Mouse (Mus musculus) limb, embryonic 14.5 days (tissue): ENCODE data around the gene Csf2rb. TPM values are rescaled to one million over a fixed set of nuclear protein-coding genes. Genes with fewer than 3 reads are reported as not detected.

Experiments used
- ATAC-seq: fragments of 200-750 bp; cut with Nextera tagmentation; 2 replicates; pipeline ENCODE4 v1.8.0; 2017; ENCODE audit warnings: low read depth, moderate number of reproducible peaks, moderate TSS enrichment; ENCODE audit not compliant: low FRiP score
- DNase-seq: peaks from one replicate; pipeline ENCODE4 v3.0.0-alpha.2; 2015; ENCODE audit warnings: low spot score
- H3K27ac ChIP-seq: fragments of 300-500 bp; sonication (generic); replicated peaks from 2 replicates; pipeline ENCODE4 v1.5.1; 2014; ENCODE audit warnings: low read depth, mild to moderate bottlenecking, low read length, moderate library complexity, mixed read lengths
- H3K27me3 ChIP-seq: fragments of 300-500 bp; sonication (generic); 2 replicates; pipeline ENCODE4 v1.6.1; 2014; ENCODE audit warnings: low read length, mixed read lengths; ENCODE audit not compliant: control insufficient read depth, insufficient read depth
- H3K36me3 ChIP-seq: fragments of 300-500 bp; sonication (generic); 2 replicates; pipeline ENCODE4 v1.6.1; 2014; ENCODE audit warnings: mild to moderate bottlenecking, low read length, moderate library complexity, mixed read lengths; ENCODE audit not compliant: control insufficient read depth, insufficient read depth
- H3K4me1 ChIP-seq: fragments of 300-500 bp; sonication (generic); 2 replicates; pipeline ENCODE4 v1.6.1; 2014; ENCODE audit warnings: antibody characterized with exemption, low read length, mixed read lengths; ENCODE audit not compliant: control insufficient read depth, insufficient read depth
- H3K4me2 ChIP-seq: fragments of 300-500 bp; sonication (generic); replicated peaks from 2 replicates; pipeline ENCODE4 v1.6.1; 2014; ENCODE audit warnings: low read depth, mild to moderate bottlenecking, low read length, moderate library complexity; ENCODE audit not compliant: severe bottlenecking
- H3K4me3 ChIP-seq: fragments of 300-500 bp; sonication (generic); replicated peaks from 2 replicates; pipeline ENCODE4 v1.5.1; 2014; ENCODE audit warnings: low read length
- H3K9ac ChIP-seq: fragments of 300-500 bp; sonication (generic); 2 replicates; pipeline ENCODE4 v1.6.1; 2014; ENCODE audit warnings: mild to moderate bottlenecking, low read depth, low read length, moderate library complexity; ENCODE audit not compliant: severe bottlenecking
- H3K9me3 ChIP-seq: fragments of 300-500 bp; sonication (generic); 2 replicates; pipeline ENCODE4 v1.6.1; 2016; ENCODE audit warnings: low read length; ENCODE audit not compliant: control insufficient read depth
- POLR2A ChIP-seq: fragments of 200-500 bp; IDR thresholded peaks from 2 replicates; pipeline ENCODE4 v1.8.0; 2012; ENCODE audit warnings: inconsistent platforms, mild to moderate bottlenecking, moderate library complexity, borderline replicate concordance; ENCODE audit not compliant: insufficient read depth, insufficient read length; ENCODE audit errors: extremely low read depth
- WGBS: fragments of 180-500 bp; shearing (Covaris S2); extraction: QIAGEN DNeasy Blood & Tissue Kit; methylation state at CpG from one replicate; pipeline ENCODE4 v1.1.7; 2014; 5-methylcytosine and 5-hydroxymethylcytosine counted together
- polyA plus RNA-seq, 2 experiments: library from polyadenylated mRNA; depleted of rRNA in 1 of 2; stranded (reverse) in 1 of 2; unstranded in 1 of 2; fragments of >200 nt; fragmentation: Nextera tagmentation in 1 of 2; extraction: Ambion mirVana in 1 of 2; gene quantifications; 2 replicates each; pipeline versions ENCODE4 v1.2.1 to v1.2.3; 2012 to 2014

Csf2rb gene
- polyA plus RNA-seq, 2 experiments, result 4.0 to 4.6 TPM

GRCm38 (mm10) chr15:78298558-78298957, 27.0 kb upstream of the Csf2rb start:
- no peak for TF ChIP-seq POLR2A
- Histone ChIP-seq H3K27me3 (no peaks in the 10 kb centered on the region), H3K4me3 (no peak overlapping the region)

GRCm38 (mm10) chr15:78299641-78300040, 25.9 kb upstream of the Csf2rb start:
- Histone ChIP-seq H3K27me3 (no peaks in the 10 kb centered on the region), H3K4me2 (no peak overlapping the region), H3K9me3 (no peaks in the 10 kb centered on the region), H3K36me3 (no peaks in the 10 kb centered on the region), H3K4me1 (no peaks in the 10 kb centered on the region), H3K9ac (no peak overlapping the region), H3K27ac (no peak overlapping the region), H3K4me3 (no peak overlapping the region)
- WGBS, result 75% methylated on average over 3 of the region's 3 CpGs
- TF ChIP-seq POLR2A, result no peak
- no peak for DNase-seq
- ATAC-seq, result no peak

More at GRCm38 (mm10) chr15:78298558-78298957, 27.0 kb upstream of the Csf2rb start:
- Histone ChIP-seq H3K9ac (no peak overlapping the region), H3K36me3 (no peaks in the 10 kb centered on the region), H3K27ac (no peak overlapping the region), H3K4me1 (no peaks in the 10 kb centered on the region), H3K9me3 (no peaks in the 10 kb centered on the region), H3K4me2 (no peak overlapping the region)
- DNase-seq (no peak), ATAC-seq (no peak)
- whole genome bisulfite sequencing, result 77% methylated on average over 1 of the region's 1 CpGs

GRCm38 (mm10) chr15:78300773-78301172, 24.8 kb upstream of the Csf2rb start:
- no peak for TF ChIP-seq POLR2A
- H3K9me3 ChIP-seq, result no peaks in the 10 kb centered on the region
- no peaks in the 10 kb centered on the region for H3K36me3 ChIP-seq
- ATAC-seq (no peak), DNase-seq (no peak)
- no peak overlapping the region for H3K4me2 ChIP-seq
- H3K4me3 ChIP-seq, result no peak overlapping the region
- H3K9ac ChIP-seq, result no peak overlapping the region
- H3K27me3 ChIP-seq, result no peaks in the 10 kb centered on the region
- no peak overlapping the region for H3K27ac ChIP-seq
- no peaks in the 10 kb centered on the region for H3K4me1 ChIP-seq

- 96% methylated on average over 4 of the region's 4 CpGs for WGBS
- Histone ChIP-seq H3K27me3 (no peaks in the 10 kb centered on the region), H3K9ac (no peak overlapping the region), H3K9me3 (no peaks in the 10 kb centered on the region), H3K4me3 (no peak overlapping the region), H3K36me3 (no peaks in the 10 kb centered on the region), H3K27ac (no peak overlapping the region), H3K4me2 (no peak overlapping the region), H3K4me1 (no peaks in the 10 kb centered on the region)
- no peak for DNase-seq
- TF ChIP-seq POLR2A, result no peak
- ATAC-seq, result no peak
Measured at GRCm38 (mm10) chr15:78302718-78303117, 22.8 kb upstream of the Csf2rb start.

- TF ChIP-seq POLR2A, result no peak
- H3K9me3 ChIP-seq, result no peaks in the 10 kb centered on the region
- no peak overlapping the region for H3K27ac ChIP-seq
- no peak for ATAC-seq
- no peaks in the 10 kb centered on the region for H3K4me1 ChIP-seq
- H3K36me3 ChIP-seq, result no peaks in the 10 kb centered on the region
- no peaks in the 10 kb centered on the region for H3K27me3 ChIP-seq
- 84% methylated on average over 6 of the region's 6 CpGs for WGBS
- H3K9ac ChIP-seq, result no peak overlapping the region
- no peak overlapping the region for H3K4me3 ChIP-seq
- no peak overlapping the region for H3K4me2 ChIP-seq
- no peak for DNase-seq
Measured at GRCm38 (mm10) chr15:78303665-78304233, 21.8 kb upstream of the Csf2rb start.
